Mouse (Mus musculus): ENCODE measurements around the gene Nup153.

GRCm38 (mm10) chr13:46726288-46727037 is 1.3 kb downstream of the Nup153 start:
- TF ChIP-seq CTCF (IDR thresholded peaks at IDR 0.05; ENCODE audit: low read depth) = no peak
- TF ChIP-seq EP300 (optimal IDR thresholded peaks at IDR 0.05) = no peak
